Mouse (Mus musculus) left cerebral cortex, adult 11 months (tissue): ENCODE data around the gene 1110059E24Rik.

Experiments used
- DNase-seq: peaks from one replicate; pipeline ENCODE4 v3.0.0; 2022; ENCODE audit warnings: low spot score

The 1110059E24Rik gene

GRCm38 (mm10) chr19:21577443-21577842 lies 75.3 kb downstream of the 1110059E24Rik start:
- DNase-seq: no peak

- DNase-seq: no peak
Observed at GRCm38 (mm10) chr19:21571986-21572385, 80.8 kb downstream of the 1110059E24Rik start.

- DNase-seq: peak; percentile 76
Observed at GRCm38 (mm10) chr19:21571223-21571980, 81.4 kb downstream of the 1110059E24Rik start.

GRCm38 (mm10) chr19:21570778-21571177 lies 82.0 kb downstream of the 1110059E24Rik start:
- no peak for DNase-seq

GRCm38 (mm10) chr19:21568528-21569185 lies 84.1 kb downstream of the 1110059E24Rik start:
- no peak for DNase-seq

- no peak for DNase-seq
Observed at GRCm38 (mm10) chr19:21567933-21568332, 84.8 kb downstream of the 1110059E24Rik start.

GRCm38 (mm10) chr19:21566484-21566883 lies 86.3 kb downstream of the 1110059E24Rik start:
- DNase-seq: no peak

GRCm38 (mm10) chr19:21564461-21564797 lies 88.3 kb downstream of the 1110059E24Rik start:
- DNase-seq: no peak

GRCm38 (mm10) chr19:21563789-21564460 lies 88.9 kb downstream of the 1110059E24Rik start:
- peak; percentile 70 for DNase-seq

GRCm38 (mm10) chr19:21562996-21563395 lies 89.8 kb downstream of the 1110059E24Rik start:
- no peak for DNase-seq

GRCm38 (mm10) chr19:21552801-21553200 lies 100.0 kb downstream of the 1110059E24Rik start:
- no peak for DNase-seq

- DNase-seq: no peak
Observed at GRCm38 (mm10) chr19:21551921-21552536, 100.7 kb downstream of the 1110059E24Rik start.

- no peak for DNase-seq
Observed at GRCm38 (mm10) chr19:21549713-21550112, 103.1 kb downstream of the 1110059E24Rik start.

- DNase-seq: no peak
Observed at GRCm38 (mm10) chr19:21548947-21549346, 103.8 kb downstream of the 1110059E24Rik start.

- no peak for DNase-seq
Observed at GRCm38 (mm10) chr19:21537125-21537524, 115.7 kb downstream of the 1110059E24Rik start.
